Mouse (Mus musculus) NIH3T3 (cell line): ENCODE data around the gene Trappc3.
"Not testable (repeated sequence)": the region's sequence is repeated elsewhere in the genome, so short reads cannot be mapped to it uniquely, and the experiment has no call there.

Experiments used
- DNase-seq: peaks from one replicate; pipeline ENCODE4 v3.0.0-alpha.2; 2012; ENCODE audit warnings: low read depth

Gene Trappc3

GRCm38 (mm10) chr4:126262119-126262807 is at the start of gene Trappc3:
Gene Trappc3 (plus strand): TSS chr4:126262325.
- DNase-seq: peak; percentile 100

GRCm38 (mm10) chr4:126217771-126218170 is 44.4 kb upstream of the Trappc3 start:
- DNase-seq: peak; percentile 55

- DNase-seq: not testable (repeated sequence)
Observed at GRCm38 (mm10) chr4:126219540-126219939, 42.6 kb upstream of the Trappc3 start.

- no peak for DNase-seq
Observed at GRCm38 (mm10) chr4:126220045-126220444, 42.1 kb upstream of the Trappc3 start.

- no peak for DNase-seq
Observed at GRCm38 (mm10) chr4:126222631-126223030, 39.5 kb upstream of the Trappc3 start.

- no peak for DNase-seq
Observed at GRCm38 (mm10) chr4:126226640-126227039, 35.5 kb upstream of the Trappc3 start.

- DNase-seq: peak; percentile 98
Observed at GRCm38 (mm10) chr4:126227077-126227761, 34.9 kb upstream of the Trappc3 start.

GRCm38 (mm10) chr4:126228144-126228543 is 34.0 kb upstream of the Trappc3 start:
- DNase-seq: peak; percentile 79

GRCm38 (mm10) chr4:126229900-126230299 is 32.2 kb upstream of the Trappc3 start:
- no peak for DNase-seq

GRCm38 (mm10) chr4:126233676-126234308 is 28.3 kb upstream of the Trappc3 start:
- no peak for DNase-seq

GRCm38 (mm10) chr4:126234496-126235175 is 27.5 kb upstream of the Trappc3 start:
- no peak for DNase-seq

GRCm38 (mm10) chr4:126235191-126235590 is 26.9 kb upstream of the Trappc3 start:
- DNase-seq: no peak

- no peak for DNase-seq
Observed at GRCm38 (mm10) chr4:126236467-126237280, 25.5 kb upstream of the Trappc3 start.

- peak; percentile 19 for DNase-seq
Observed at GRCm38 (mm10) chr4:126237721-126238242, 24.3 kb upstream of the Trappc3 start.

GRCm38 (mm10) chr4:126239862-126240475 is 22.2 kb upstream of the Trappc3 start:
- peak; percentile 64 for DNase-seq

- DNase-seq: no peak
Observed at GRCm38 (mm10) chr4:126241956-126242355, 20.2 kb upstream of the Trappc3 start.

- DNase-seq: no peak
Observed at GRCm38 (mm10) chr4:126242510-126242909, 19.6 kb upstream of the Trappc3 start.

GRCm38 (mm10) chr4:126246202-126246889 is 15.8 kb upstream of the Trappc3 start:
- no peak for DNase-seq

GRCm38 (mm10) chr4:126248261-126248868 is 13.8 kb upstream of the Trappc3 start:
- no peak for DNase-seq

- peak; percentile 43 for DNase-seq
Observed at GRCm38 (mm10) chr4:126250659-126251058, 11.5 kb upstream of the Trappc3 start.
